Mouse (Mus musculus): ENCODE measurements around the gene Slco4a1.

DNA sequence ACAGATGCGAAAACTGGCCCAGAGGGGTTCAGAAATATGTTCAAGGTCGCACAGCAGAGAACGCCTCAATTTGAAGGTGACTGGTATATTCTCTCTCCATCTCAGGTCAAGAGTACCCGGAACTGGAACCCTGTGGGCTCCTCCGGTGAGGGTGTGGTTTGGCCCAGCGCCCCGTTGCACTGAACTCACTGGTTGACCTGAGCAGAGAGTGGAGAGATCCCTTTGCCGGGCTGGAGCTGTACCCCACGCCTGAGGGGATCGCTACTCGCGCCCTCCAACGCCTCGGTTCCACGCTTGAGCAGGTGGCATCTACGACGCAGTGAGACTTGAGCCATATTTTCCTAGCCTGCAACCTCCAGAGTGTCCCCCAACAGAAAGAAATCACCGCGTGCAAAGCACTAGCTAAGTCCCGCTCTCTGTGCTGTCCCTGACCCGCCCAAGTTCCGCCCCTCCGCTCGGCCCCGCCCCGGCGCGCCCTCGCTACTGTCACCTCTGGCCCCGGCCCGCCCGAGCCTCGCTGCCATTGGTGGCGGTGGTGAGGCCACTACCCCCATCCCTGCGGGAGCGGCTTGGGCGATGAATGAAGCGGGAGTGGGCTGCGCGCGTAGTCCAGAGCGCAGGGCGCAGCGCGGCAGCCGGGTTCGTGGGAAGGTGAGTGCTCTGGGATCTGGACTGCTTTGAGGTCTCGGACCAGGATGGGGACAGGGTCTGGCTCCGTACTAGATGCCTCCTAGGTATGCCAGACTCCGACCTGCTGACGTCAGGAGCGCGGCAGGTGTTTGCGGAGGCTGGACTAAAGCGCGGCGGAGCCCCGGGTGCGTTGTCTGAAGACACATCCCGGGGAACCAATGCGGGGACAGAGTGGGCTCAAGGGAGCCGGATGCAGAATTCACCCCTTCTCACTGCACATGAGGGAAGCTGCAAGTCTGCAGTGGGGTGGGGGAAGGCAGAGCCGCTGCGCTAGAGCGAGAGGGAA lies at the start of gene Slco4a1:
- TF ChIP-seq CTCF (IDR thresholded peaks at IDR 0.05) = no peak
- no peak for TF ChIP-seq EP300 (IDR thresholded peaks at IDR 0.05)
